Mouse (Mus musculus) hindbrain, embryonic 11.5 days (tissue): ENCODE results near the gene Vti1a. TPM values are rescaled to one million over a fixed set of nuclear protein-coding genes. Genes with fewer than 3 reads are reported as not detected.

Experiments used
- ATAC-seq: fragments of 200-750 bp; cut with Nextera tagmentation; 2 replicates; pipeline ENCODE4 v1.8.0; 2017; ENCODE audit warnings: mild to moderate bottlenecking, moderate TSS enrichment, moderate library complexity; ENCODE audit not compliant: low FRiP score
- DNase-seq: peaks from one replicate; pipeline ENCODE4 v3.0.0-alpha.2; 2015; ENCODE audit warnings: low spot score
- H3K27ac ChIP-seq: fragments of 300-500 bp; sonication (generic); 2 replicates; pipeline ENCODE4 v1.5.1; 2014; ENCODE audit warnings: mild to moderate bottlenecking, low read depth, low read length
- H3K27me3 ChIP-seq: fragments of 300-500 bp; sonication (generic); 2 replicates; pipeline ENCODE4 v1.6.1; 2014; ENCODE audit warnings: mild to moderate bottlenecking, low read length, moderate library complexity, mixed read lengths; ENCODE audit not compliant: control insufficient read depth, insufficient read depth
- H3K36me3 ChIP-seq: fragments of 300-500 bp; sonication (generic); 2 replicates; pipeline ENCODE4 v1.6.1; 2014; ENCODE audit warnings: mild to moderate bottlenecking, low read length, moderate library complexity, mixed read lengths; ENCODE audit not compliant: control insufficient read depth, insufficient read depth
- H3K4me1 ChIP-seq: fragments of 300-500 bp; sonication (generic); replicated peaks from 2 replicates; pipeline ENCODE4 v1.6.1; 2014; ENCODE audit warnings: low read length, mixed read lengths; ENCODE audit not compliant: control insufficient read depth, insufficient read depth
- H3K4me2 ChIP-seq: fragments of 300-500 bp; sonication (generic); replicated peaks from 2 replicates; pipeline ENCODE4 v1.6.1; 2014; ENCODE audit warnings: mild to moderate bottlenecking, low read depth, low read length
- H3K4me3 ChIP-seq: fragments of 300-500 bp; sonication (generic); 2 replicates; pipeline ENCODE4 v1.5.1; 2014; ENCODE audit warnings: low read depth, low read length
- H3K9ac ChIP-seq: fragments of 300-500 bp; sonication (generic); 2 replicates; pipeline ENCODE4 v1.6.1; 2014; ENCODE audit warnings: low read depth, low read length
- H3K9me3 ChIP-seq: fragments of 300-500 bp; sonication (generic); 2 replicates; pipeline ENCODE4 v1.6.1; 2016; ENCODE audit warnings: low read length; ENCODE audit not compliant: control insufficient read depth
- WGBS: fragments of 180-500 bp; shearing (Covaris S2); extraction: QIAGEN DNeasy Blood & Tissue Kit; methylation state at CpG from one replicate; pipeline ENCODE4 v1.1.7; 2014; 5-methylcytosine and 5-hydroxymethylcytosine counted together
- polyA plus RNA-seq: library from polyadenylated mRNA; unstranded; fragments of >200 nt; fragmentation: Nextera tagmentation; extraction: Ambion mirVana; gene quantifications from 2 replicates; pipeline ENCODE4 v1.2.1, GENCODE M21; 2014

The Vti1a gene
- polyA plus RNA-seq, 1 experiment from 2014 or later, result 27.8 TPM

- ATAC-seq, result no peak
- no peaks in the 10 kb centered on the region for H3K36me3 ChIP-seq
- no peak overlapping the region for H3K27ac ChIP-seq
- H3K4me3 ChIP-seq, result no peak overlapping the region
- no peaks in the 10 kb centered on the region for H3K9me3 ChIP-seq
- H3K4me1 ChIP-seq, result no peaks in the 10 kb centered on the region
- no peak overlapping the region for H3K9ac ChIP-seq
- DNase-seq, result no peak
- H3K4me2 ChIP-seq, result no peak overlapping the region
- peaks cover 2% of the 10 kb centered on the region; the same call in 1 of the 2 replicates for H3K27me3 ChIP-seq
- WGBS, result 78% methylated on average over 10 of the region's 10 CpGs
These were observed 232.6 kb downstream of the Vti1a start for GRCm38 (mm10) chr19:55548656-55549055.

GRCm38 (mm10) chr19:55550176-55550575, 234.1 kb downstream of the Vti1a start:
- Histone ChIP-seq H3K27ac (no peak overlapping the region), H3K4me2 (no peak overlapping the region), H3K4me3 (no peak overlapping the region), H3K36me3 (no peaks in the 10 kb centered on the region), H3K9ac (no peak overlapping the region), H3K9me3 (no peaks in the 10 kb centered on the region), H3K4me1 (no peaks in the 10 kb centered on the region), H3K27me3 (peaks cover 8% of the 10 kb centered on the region)
- DNase-seq (no peak), ATAC-seq (no peak)
- 83% methylated on average over 6 of the region's 6 CpGs for WGBS

- WGBS, result 60% methylated on average over 7 of the region's 7 CpGs
- H3K4me3 ChIP-seq, result no peak overlapping the region
These were observed 236.2 kb downstream of the Vti1a start for GRCm38 (mm10) chr19:55552339-55552738.

GRCm38 (mm10) chr19:55552861-55553260, 236.8 kb downstream of the Vti1a start:
- Histone ChIP-seq H3K9me3 (no peaks in the 10 kb centered on the region), H3K27me3 (peaks cover 8% of the 10 kb centered on the region), H3K4me1 (peaks cover 5% of the 10 kb centered on the region; the same call in 1 of the 2 replicates), H3K4me3 (no peak overlapping the region), H3K36me3 (no peaks in the 10 kb centered on the region), H3K27ac (no peak overlapping the region), H3K4me2 (no peak overlapping the region), H3K9ac (no peak overlapping the region)
- ATAC-seq (no peak), DNase-seq (no peak)
- WGBS, result 62% methylated on average over 7 of the region's 7 CpGs

More at GRCm38 (mm10) chr19:55552339-55552738, 236.2 kb downstream of the Vti1a start:
- Histone ChIP-seq H3K9me3 (no peaks in the 10 kb centered on the region), H3K36me3 (no peaks in the 10 kb centered on the region), H3K9ac (no peak overlapping the region), H3K27me3 (peaks cover 8% of the 10 kb centered on the region), H3K4me2 (no peak overlapping the region), H3K27ac (no peak overlapping the region), H3K4me1 (peaks cover 5% of the 10 kb centered on the region; the same call in 1 of the 2 replicates)
- DNase-seq, result no peak
- ATAC-seq, result no peak

- H3K9me3 ChIP-seq, result no peaks in the 10 kb centered on the region
- H3K9ac ChIP-seq, result no peak overlapping the region
- H3K36me3 ChIP-seq, result no peaks in the 10 kb centered on the region
- H3K4me1 ChIP-seq, result peaks cover 5% of the 10 kb centered on the region; the same call in 1 of the 2 replicates
- no peak overlapping the region for H3K27ac ChIP-seq
- DNase-seq (no peak), ATAC-seq (no peak)
- no peak overlapping the region for H3K4me3 ChIP-seq
- no peak overlapping the region for H3K4me2 ChIP-seq
- 48% methylated on average over 5 of the region's 5 CpGs for WGBS
- H3K27me3 ChIP-seq, result peaks cover 8% of the 10 kb centered on the region
These were observed 238.2 kb downstream of the Vti1a start for GRCm38 (mm10) chr19:55554295-55554694.

GRCm38 (mm10) chr19:55554703-55555102, 238.6 kb downstream of the Vti1a start:
- H3K27me3 ChIP-seq, result peaks cover 8% of the 10 kb centered on the region

GRCm38 (mm10) chr19:55556168-55556999, 240.3 kb downstream of the Vti1a start:
- DNase-seq, result peak; percentile 86
- WGBS, result 2% methylated on average over 21 of the region's 21 CpGs
- Histone ChIP-seq H3K4me1 (peaks cover 5% of the 10 kb centered on the region; the same call in 1 of the 2 replicates), H3K4me2 (peak overlapping the region; percentile 29), H3K9me3 (no peaks in the 10 kb centered on the region), H3K27me3 (peaks cover 8% of the 10 kb centered on the region; the same call in 1 of the 2 replicates), H3K27ac (peak overlapping the region; percentile 47), H3K9ac (no peak overlapping the region), H3K36me3 (no peaks in the 10 kb centered on the region), H3K4me3 (no peak overlapping the region)
- peak; percentile 99 for ATAC-seq

More at GRCm38 (mm10) chr19:55554703-55555102, 238.6 kb downstream of the Vti1a start:
- no peaks in the 10 kb centered on the region for H3K9me3 ChIP-seq
- WGBS, result 72% methylated on average over 9 of the region's 9 CpGs
- H3K9ac ChIP-seq, result no peak overlapping the region
- no peak for DNase-seq
- no peaks in the 10 kb centered on the region for H3K36me3 ChIP-seq
- no peak overlapping the region for H3K4me2 ChIP-seq
- H3K4me3 ChIP-seq, result no peak overlapping the region
- H3K27ac ChIP-seq, result no peak overlapping the region
- no peak for ATAC-seq
- H3K4me1 ChIP-seq, result peaks cover 5% of the 10 kb centered on the region; the same call in 1 of the 2 replicates

GRCm38 (mm10) chr19:55559331-55559730, 243.2 kb downstream of the Vti1a start:
- peaks cover 6% of the 10 kb centered on the region; the same call in 1 of the 2 replicates for H3K27me3 ChIP-seq
- H3K9me3 ChIP-seq, result no peaks in the 10 kb centered on the region
- no peak overlapping the region for H3K4me2 ChIP-seq
- 84% methylated on average over 12 of the region's 12 CpGs for WGBS
- H3K36me3 ChIP-seq, result no peaks in the 10 kb centered on the region
- no peak overlapping the region for H3K4me3 ChIP-seq
- no peak overlapping the region for H3K9ac ChIP-seq
- no peak for DNase-seq
- H3K4me1 ChIP-seq, result peaks cover 8% of the 10 kb centered on the region; the same call in 1 of the 2 replicates
- no peak overlapping the region for H3K27ac ChIP-seq
- no peak for ATAC-seq
